Mouse (Mus musculus) kidney, adult 2 months (tissue): ENCODE measurements around the gene Slc8a3. TPM values are rescaled to one million over a fixed set of nuclear protein-coding genes. Genes with fewer than 3 reads are reported as not detected.

Experiments
- DNase-seq: peaks from one replicate; pipeline ENCODE4 v3.0.0; 2021
- H3K27ac ChIP-seq: fragments of 200-500 bp; 2 replicates; pipeline ENCODE4 v1.5.1; 2012; ENCODE audit warnings: low read depth, low read length, control low read depth, inconsistent platforms; ENCODE audit not compliant: insufficient read depth
- H3K27me3 ChIP-seq: fragments of 200-500 bp; replicated peaks from 2 replicates; pipeline ENCODE4 v1.6.1; 2012; ENCODE audit warnings: mild to moderate bottlenecking, moderate library complexity, low read length, inconsistent platforms; ENCODE audit not compliant: control insufficient read depth, insufficient read depth
- H3K36me3 ChIP-seq: fragments of 200-500 bp; 2 replicates; pipeline ENCODE4 v1.6.1; 2012; ENCODE audit warnings: mild to moderate bottlenecking, moderate library complexity, low read length, inconsistent platforms; ENCODE audit not compliant: control insufficient read depth, insufficient read depth
- H3K4me1 ChIP-seq: fragments of 200-500 bp; 2 replicates; pipeline ENCODE4 v1.6.1; 2011; ENCODE audit warnings: low read length; ENCODE audit not compliant: control insufficient read depth, insufficient read depth
- H3K4me3 ChIP-seq: fragments of 200-500 bp; 2 replicates; pipeline ENCODE4 v1.5.1; 2011; ENCODE audit warnings: mild to moderate bottlenecking, low read depth, low read length, control low read depth; ENCODE audit not compliant: insufficient read depth
- CTCF ChIP-seq: fragments of 200-500 bp; conservative IDR thresholded peaks from 2 replicates; pipeline ENCODE4 v1.5.1; 2011; ENCODE audit warnings: low read depth, mild to moderate bottlenecking, control low read depth, low read length, moderate library complexity, mixed read lengths; ENCODE audit not compliant: insufficient read depth, insufficient read length
- POLR2A ChIP-seq: fragments of 200-500 bp; IDR thresholded peaks from one replicate; pipeline ENCODE4 v1.6.1; 2011; ENCODE audit warnings: low read depth, low read length, control low read depth
- WGBS: fragments of 180-500 bp; shearing (Covaris S2); methylation state at CpG from one replicate; pipeline ENCODE4 v1.1.7; 2018; 5-methylcytosine and 5-hydroxymethylcytosine counted together
- polyA plus RNA-seq: library from polyadenylated mRNA; depleted of rRNA; stranded (reverse); fragments of >200 nt; gene quantifications from 2 replicates; pipeline ENCODE4 v1.2.3, GENCODE M21; 2012

Slc8a3 gene
- polyA plus RNA-seq, 1 experiment = 0.17 TPM

- no peak for TF ChIP-seq POLR2A
- TF ChIP-seq CTCF = no peak
- no peak overlapping the region for H3K4me3 ChIP-seq
- 84% methylated on average over 5 of the region's 5 CpGs for WGBS
- no peaks in the 10 kb centered on the region; the same call in 1 of the 2 replicates for H3K27me3 ChIP-seq
- no peak for DNase-seq
- H3K27ac ChIP-seq = no peak overlapping the region
- H3K36me3 ChIP-seq = no peaks in the 10 kb centered on the region
- H3K4me1 ChIP-seq = no peaks in the 10 kb centered on the region
These were observed 63.7 kb downstream of the Slc8a3 start for GRCm38 (mm10) chr12:81269246-81269645.

- Histone ChIP-seq H3K27ac (no peak overlapping the region), H3K4me1 (no peaks in the 10 kb centered on the region), H3K4me3 (no peak overlapping the region), H3K36me3 (no peaks in the 10 kb centered on the region), H3K27me3 (no peaks in the 10 kb centered on the region; the same call in 1 of the 2 replicates)
- 88% methylated on average over 6 of the region's 6 CpGs for WGBS
- DNase-seq = no peak
- no peak for TF ChIP-seq CTCF
- no peak for TF ChIP-seq POLR2A
These were observed 70.2 kb downstream of the Slc8a3 start for GRCm38 (mm10) chr12:81262821-81263220.

- no peaks in the 10 kb centered on the region for H3K36me3 ChIP-seq
- H3K27ac ChIP-seq = no peak overlapping the region
- no peak overlapping the region for H3K4me3 ChIP-seq
- no peak for DNase-seq
- TF ChIP-seq POLR2A = no peak
- H3K27me3 ChIP-seq = no peaks in the 10 kb centered on the region; the same call in 1 of the 2 replicates
- WGBS = 89% methylated on average over 3 of the region's 3 CpGs
- H3K4me1 ChIP-seq = no peaks in the 10 kb centered on the region
These were observed 74.8 kb downstream of the Slc8a3 start for GRCm38 (mm10) chr12:81258215-81258614.

GRCm38 (mm10) chr12:81245411-81245810 is 87.6 kb downstream of the Slc8a3 start:
- DNase-seq = no peak
- WGBS = 41% methylated on average over 6 of the region's 6 CpGs
- no peaks in the 10 kb centered on the region for H3K27me3 ChIP-seq
- no peaks in the 10 kb centered on the region for H3K4me1 ChIP-seq
- no peaks in the 10 kb centered on the region for H3K36me3 ChIP-seq
- no peak overlapping the region for H3K27ac ChIP-seq
- TF ChIP-seq CTCF (no peak), POLR2A (no peak)
- no peak overlapping the region for H3K4me3 ChIP-seq

DNA sequence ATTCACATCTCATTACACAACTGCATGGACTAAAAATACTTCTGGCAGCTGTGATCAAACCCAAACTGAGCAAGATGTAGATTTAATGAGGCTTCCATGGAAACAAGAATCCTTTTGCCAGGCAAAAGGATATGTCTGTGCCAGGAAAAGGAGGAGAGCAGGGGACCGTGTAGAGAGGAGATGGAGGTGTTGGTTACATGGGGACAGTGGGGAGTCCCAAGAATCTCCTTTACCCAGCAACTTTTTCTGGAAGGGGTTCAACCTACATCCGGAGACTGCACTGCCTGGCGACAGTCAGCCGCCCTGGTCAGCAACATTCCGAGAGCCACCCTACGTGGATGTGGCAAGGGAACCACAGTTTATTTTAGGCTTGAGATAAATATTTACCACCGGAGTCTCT is 88.0 kb downstream of the Slc8a3 start:
- Histone ChIP-seq H3K36me3 (no peaks in the 10 kb centered on the region), H3K27me3 (no peaks in the 10 kb centered on the region), H3K4me1 (no peaks in the 10 kb centered on the region), H3K27ac (no peak overlapping the region), H3K4me3 (no peak overlapping the region)
- DNase-seq = no peak
- WGBS = 73% methylated on average over 7 of the region's 7 CpGs
- TF ChIP-seq CTCF (no peak), POLR2A (no peak)

- no peaks in the 10 kb centered on the region for H3K36me3 ChIP-seq
- DNase-seq = no peak
- H3K27ac ChIP-seq = no peak overlapping the region
- H3K27me3 ChIP-seq = no peaks in the 10 kb centered on the region
- TF ChIP-seq POLR2A = no peak
- no peak for TF ChIP-seq CTCF
- no peak overlapping the region for H3K4me3 ChIP-seq
- H3K4me1 ChIP-seq = no peaks in the 10 kb centered on the region
- WGBS = 73% methylated on average over 1 of the region's 1 CpGs
These were observed 88.5 kb downstream of the Slc8a3 start for GRCm38 (mm10) chr12:81244492-81244891.

DNA sequence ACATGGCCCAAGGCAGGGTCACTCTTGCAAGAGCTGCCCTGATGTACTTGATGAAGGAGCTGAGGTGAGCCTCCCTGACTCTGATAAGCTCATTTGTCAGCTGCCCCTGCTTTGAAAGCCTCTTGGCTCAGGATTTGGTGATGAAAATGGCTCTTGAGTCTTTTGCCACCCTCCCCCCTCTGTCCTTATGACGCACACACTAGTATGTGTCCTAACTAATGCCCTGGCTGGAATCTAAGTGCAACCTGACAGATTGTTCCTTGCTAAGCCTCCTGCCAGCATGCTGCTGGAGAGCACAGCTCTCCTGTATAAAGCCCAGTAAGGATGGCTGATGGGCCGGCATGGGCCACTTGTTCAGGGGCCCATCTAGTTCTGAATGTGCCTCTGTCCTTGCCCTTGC is 91.3 kb downstream of the Slc8a3 start:
- Histone ChIP-seq H3K4me3 (no peak overlapping the region), H3K27me3 (no peaks in the 10 kb centered on the region), H3K27ac (no peak overlapping the region), H3K4me1 (no peaks in the 10 kb centered on the region), H3K36me3 (no peaks in the 10 kb centered on the region)
- TF ChIP-seq POLR2A (no peak), CTCF (no peak)
- DNase-seq = no peak
- WGBS = 95% methylated on average over 2 of the region's 2 CpGs

DNA sequence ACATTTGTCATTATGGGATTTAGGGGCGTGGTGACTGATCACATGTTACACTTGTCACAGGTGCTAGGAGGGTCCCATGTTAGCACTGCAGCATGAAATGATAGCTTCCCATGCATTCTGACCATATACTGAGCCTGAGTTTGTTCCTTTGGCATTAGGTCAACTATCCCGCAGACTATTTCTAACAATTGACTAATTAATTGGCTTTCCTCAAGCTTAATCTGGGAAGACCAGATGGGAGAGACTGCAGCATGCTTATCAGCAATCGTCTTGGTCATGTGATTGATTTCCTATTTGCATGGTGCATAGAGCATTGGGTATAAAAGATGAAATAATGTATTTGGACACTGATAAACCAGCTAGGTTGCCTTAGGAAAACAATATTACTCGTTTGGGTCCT is 91.9 kb downstream of the Slc8a3 start:
- Histone ChIP-seq H3K27me3 (no peaks in the 10 kb centered on the region), H3K4me3 (no peak overlapping the region), H3K27ac (no peak overlapping the region), H3K36me3 (no peaks in the 10 kb centered on the region), H3K4me1 (no peaks in the 10 kb centered on the region)
- DNase-seq = no peak
- TF ChIP-seq POLR2A = no peak
- TF ChIP-seq CTCF = no peak
- 73% methylated on average over 4 of the region's 4 CpGs for WGBS
